9 mouse cellular contexts compared by ENCODE assay signal in the genomic region with DNA sequence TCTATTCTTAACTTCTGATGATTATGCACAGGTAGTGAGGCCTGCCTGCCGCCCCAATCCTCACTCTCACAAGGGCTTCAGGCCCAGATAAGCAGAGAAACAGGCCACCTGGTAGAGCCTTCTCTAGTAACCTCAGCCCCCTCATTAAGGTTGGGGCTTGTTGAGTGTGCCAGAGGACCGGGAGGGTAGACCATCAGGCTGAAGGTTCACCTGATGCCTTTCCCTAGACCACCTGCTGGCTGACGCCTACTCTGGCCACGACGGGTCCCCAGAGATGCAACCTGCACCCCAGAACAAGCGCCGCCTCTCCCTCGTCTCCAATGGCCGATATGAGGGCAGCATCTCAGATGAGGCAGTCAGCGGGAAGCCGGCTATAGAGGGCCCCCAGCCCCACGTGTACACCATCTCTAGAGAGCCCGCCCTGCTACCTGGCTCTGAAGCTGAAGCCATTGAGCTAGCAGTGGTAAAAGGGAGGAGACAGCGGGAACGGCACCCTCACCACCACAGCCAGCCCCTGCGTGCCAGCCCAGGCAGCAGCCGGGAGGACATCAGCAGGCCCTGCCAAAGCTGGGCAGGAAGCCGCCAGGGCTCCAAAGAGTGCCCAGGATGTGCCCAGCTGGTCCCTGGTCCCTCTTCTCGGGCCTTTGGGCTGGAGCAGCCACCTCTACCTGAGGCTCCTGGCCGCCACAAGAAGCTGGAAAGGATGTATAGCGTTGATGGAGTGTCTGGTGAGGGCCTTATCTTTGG. TPM values are rescaled to one million over a fixed set of nuclear protein-coding genes. Genes with fewer than 3 reads are reported as not detected.
DNase-seq lines count a peak whose midpoint lies in the region; ATAC-seq and TF ChIP-seq lines count a peak whose summit lies in the region.
"Had no signal": no experiment of that assay in that cellular context is flagged by ENCODE, and none has a peak within 500 bp of the region (broad histone marks: within the 10 kb centered on the region; RNA-seq: fewer than 3 reads in every experiment).

No protein-coding gene starts in this region.

- TF ChIP-seq POLR2A in olfactory bulb, adult 2 months (IDR thresholded peaks at IDR 0.05; ENCODE audit: insufficient read depth, low read depth, low read length) = no peak

- TF ChIP-seq CTCF in lung, postnatal 0 days (IDR thresholded peaks at IDR 0.05) = no peak
- TF ChIP-seq CTCF in olfactory bulb, adult 2 months (IDR thresholded peaks at IDR 0.05; ENCODE audit: insufficient read depth, low read depth, low read length) = no peak

- no peak for TF ChIP-seq EP300 in lung, postnatal 0 days (IDR thresholded peaks at IDR 0.05)

- H3K9ac ChIP-seq in lung, postnatal 0 days (replicated peaks; ENCODE audit: low read depth) = no peak overlapping the region

- 90% methylated on average over 19 of the region's 21 CpGs for WGBS in lung, postnatal 0 days
- WGBS in limb, embryonic 10.5 days = 89% methylated on average over 21 of the region's 21 CpGs
- WGBS in olfactory bulb, adult 2 months = 57% methylated on average over 21 of the region's 21 CpGs

- no peak overlapping the region for H3K27ac ChIP-seq in lung, postnatal 0 days (ENCODE audit: low read length)
- peak overlapping the region; percentile 88; the same call in 1 of the 2 replicates for H3K27ac ChIP-seq in limb, embryonic 10.5 days
- H3K27ac ChIP-seq in olfactory bulb, adult 2 months (ENCODE audit: insufficient read depth, low read depth, low read length) = 0 out of 2 replicates have a peak overlapping the region, but pooled peaks have one; percentile 10

- H3K4me1 ChIP-seq in lung, postnatal 0 days (ENCODE audit: insufficient read depth, low read depth, low read length) = peaks cover 7% of the 10 kb centered on the region; the same call in 1 of the 2 replicates
- H3K4me1 ChIP-seq in limb, embryonic 10.5 days = peaks cover 20% of the 10 kb centered on the region
- H3K4me1 ChIP-seq in olfactory bulb, adult 2 months (ENCODE audit: control insufficient read depth, insufficient read depth, low read length) = peaks cover 34% of the 10 kb centered on the region

- no peaks in the 10 kb centered on the region for H3K36me3 ChIP-seq in lung, postnatal 0 days (ENCODE audit: insufficient read depth, low read length)
- H3K36me3 ChIP-seq in limb, embryonic 10.5 days = peaks cover 51% of the 10 kb centered on the region

- peak; percentile 40 for DNase-seq in cerebellum, adult 9-11 months
- no peak for DNase-seq in cerebellum, postnatal 36 days
- no peak for DNase-seq in lung, postnatal 0 days (ENCODE audit: low spot score)
- DNase-seq in lung, postnatal 36 days = no peak
- DNase-seq in limb, embryonic 10.5 days (ENCODE audit: low spot score) = no peak
- no peak for DNase-seq in left cerebral cortex, adult 9 months (ENCODE audit: low spot score in 2 of 2)
- no peak for DNase-seq in left cerebral cortex, postnatal 25 days (ENCODE audit: low spot score in 2 of 2)

- no peaks in the 10 kb centered on the region for H3K9me3 ChIP-seq in lung, postnatal 0 days (ENCODE audit: low read length)
- no peaks in the 10 kb centered on the region for H3K9me3 ChIP-seq in limb, embryonic 10.5 days (replicated peaks)

- H3K4me3 ChIP-seq in lung, postnatal 0 days (ENCODE audit: low read depth, low read length) = peak overlapping the region; percentile 65; the same call in 1 of the 2 replicates
- peak overlapping the region; percentile 81 for H3K4me3 ChIP-seq in limb, embryonic 10.5 days
- H3K4me3 ChIP-seq in olfactory bulb, adult 2 months (ENCODE audit: insufficient read depth, low read depth, low read length) = peak overlapping the region; percentile 91

- peak overlapping the region; percentile 85; the same call in 1 of the 2 replicates for H3K4me2 ChIP-seq in lung, postnatal 0 days (replicated peaks; ENCODE audit: low read depth, low read length)

- H3K27me3 ChIP-seq in lung, postnatal 0 days (replicated peaks; ENCODE audit: insufficient read depth, low read length) = no peaks in the 10 kb centered on the region
- H3K27me3 ChIP-seq in limb, embryonic 10.5 days (ENCODE audit: low read depth, poor library complexity, severe bottlenecking) = no peaks in the 10 kb centered on the region

- ATAC-seq in lung, postnatal 0 days = no peak

- intact Hi-C loops in left cerebral cortex, postnatal 25 days (cut with DNase I) = no loop called here

RNA-seq across cellular contexts. Expression of a gene that starts 1.4 kb away (rescaled TPM):
- 49.3 and 50.2 TPM in 2 replicates for polyA plus RNA-seq in lung, postnatal 0 days (2015; fragmentation: Nextera tagmentation; extraction: Ambion mirVana)
- 61.6 and 68.2 TPM in 2 replicates for polyA plus RNA-seq in limb, embryonic 10.5 days (2016; fragmentation: Nextera tagmentation; extraction: Ambion mirVana)
- polyA plus RNA-seq in olfactory bulb, adult 2 months (2012; ENCODE audit: insufficient read depth, insufficient read length, low replicate concordance, missing spikeins) = not detected in 2 replicates
- 100 to 1,000 TPM; 472 to 481 TPM for total RNA-seq in left cerebral cortex, postnatal 25 days (2021)

RNA-seq across cellular contexts. Expression of a gene that starts 24.5 kb away (rescaled TPM):
- polyA plus RNA-seq in lung, postnatal 0 days (2015; fragmentation: Nextera tagmentation; extraction: Ambion mirVana) = 3.0 and 3.4 TPM in 2 replicates
- polyA plus RNA-seq in limb, embryonic 10.5 days (2016; fragmentation: Nextera tagmentation; extraction: Ambion mirVana) = 0.30 TPM in 1 of 2 replicates, not detected in the other
- not detected in 2 replicates for polyA plus RNA-seq in olfactory bulb, adult 2 months (2012; ENCODE audit: insufficient read depth, insufficient read length, low replicate concordance, missing spikeins)
- total RNA-seq in left cerebral cortex, postnatal 25 days (2021) = not detected
- total RNA-seq: neutrophil, adult 5-6 weeks had no signal

RNA-seq across cellular contexts. Expression of a gene that starts 39.4 kb away (rescaled TPM):
- polyA plus RNA-seq in lung, postnatal 0 days (2015; fragmentation: Nextera tagmentation; extraction: Ambion mirVana) = 11.9 and 14.6 TPM in 2 replicates
- polyA plus RNA-seq in limb, embryonic 10.5 days (2016; fragmentation: Nextera tagmentation; extraction: Ambion mirVana) = 0.15 and 0.28 TPM in 2 replicates
- not detected in 2 replicates for polyA plus RNA-seq in olfactory bulb, adult 2 months (2012; ENCODE audit: insufficient read depth, insufficient read length, low replicate concordance, missing spikeins)
- not detected for total RNA-seq in left cerebral cortex, postnatal 25 days (2021)
- total RNA-seq: neutrophil, adult 5-6 weeks had no signal

Comparison
In these comparisons a context has a peak if more than half of its experiments do, and no peak if none do; other contexts are left out.
1. RNA of a gene that starts 1.4 kb away (polyA plus RNA-seq): 61.6 to 68.2 TPM in limb, embryonic 10.5 days and 49.3 to 50.2 TPM in lung, postnatal 0 days; not detected in olfactory bulb, adult 2 months; every median in the first group is over 10 times any median in the second.
2. RNA of a gene that starts 39.4 kb away (polyA plus RNA-seq): 11.9 to 14.6 TPM in lung, postnatal 0 days; 0.15 to 0.28 TPM in limb, embryonic 10.5 days and not detected in olfactory bulb, adult 2 months; every median in the first group is over 10 times any median in the second.
3. Peak in every context shown above with its lines, with median percentiles within 50 percentile points of each other: H3K4me3 ChIP-seq.